Mouse (Mus musculus) kidney, adult 2 months (tissue): ENCODE measurements around the gene Wnt8b. TPM values are rescaled to one million over a fixed set of nuclear protein-coding genes. Genes with fewer than 3 reads are reported as not detected.
"Not testable (repeated sequence)": the region's sequence is repeated elsewhere in the genome, so short reads cannot be mapped to it uniquely, and the experiment has no call there.

Experiments
- DNase-seq: peaks from one replicate; pipeline ENCODE4 v3.0.0; 2021
- H3K27ac ChIP-seq: fragments of 200-500 bp; 2 replicates; pipeline ENCODE4 v1.5.1; 2012; ENCODE audit warnings: low read depth, low read length, control low read depth, inconsistent platforms; ENCODE audit not compliant: insufficient read depth
- H3K27me3 ChIP-seq: fragments of 200-500 bp; replicated peaks from 2 replicates; pipeline ENCODE4 v1.6.1; 2012; ENCODE audit warnings: mild to moderate bottlenecking, moderate library complexity, low read length, inconsistent platforms; ENCODE audit not compliant: control insufficient read depth, insufficient read depth
- H3K36me3 ChIP-seq: fragments of 200-500 bp; 2 replicates; pipeline ENCODE4 v1.6.1; 2012; ENCODE audit warnings: mild to moderate bottlenecking, moderate library complexity, low read length, inconsistent platforms; ENCODE audit not compliant: control insufficient read depth, insufficient read depth
- H3K4me1 ChIP-seq: fragments of 200-500 bp; 2 replicates; pipeline ENCODE4 v1.6.1; 2011; ENCODE audit warnings: low read length; ENCODE audit not compliant: control insufficient read depth, insufficient read depth
- H3K4me3 ChIP-seq: fragments of 200-500 bp; 2 replicates; pipeline ENCODE4 v1.5.1; 2011; ENCODE audit warnings: mild to moderate bottlenecking, low read depth, low read length, control low read depth; ENCODE audit not compliant: insufficient read depth
- CTCF ChIP-seq: fragments of 200-500 bp; conservative IDR thresholded peaks from 2 replicates; pipeline ENCODE4 v1.5.1; 2011; ENCODE audit warnings: low read depth, mild to moderate bottlenecking, control low read depth, low read length, moderate library complexity, mixed read lengths; ENCODE audit not compliant: insufficient read depth, insufficient read length
- POLR2A ChIP-seq: fragments of 200-500 bp; IDR thresholded peaks from one replicate; pipeline ENCODE4 v1.6.1; 2011; ENCODE audit warnings: low read depth, low read length, control low read depth
- WGBS: fragments of 180-500 bp; shearing (Covaris S2); methylation state at CpG from one replicate; pipeline ENCODE4 v1.1.7; 2018; 5-methylcytosine and 5-hydroxymethylcytosine counted together
- polyA plus RNA-seq: library from polyadenylated mRNA; depleted of rRNA; stranded (reverse); fragments of >200 nt; gene quantifications from 2 replicates; pipeline ENCODE4 v1.2.3, GENCODE M21; 2012

Wnt8b gene
- polyA plus RNA-seq, 1 experiment: 0.14 TPM

- Histone ChIP-seq H3K4me3 (no peak overlapping the region), H3K27ac (no peak overlapping the region), H3K4me1 (no peaks in the 10 kb centered on the region), H3K36me3 (no peaks in the 10 kb centered on the region), H3K27me3 (no peaks in the 10 kb centered on the region)
- DNase-seq: no peak
- 67% methylated on average over 5 of the region's 5 CpGs for WGBS
- TF ChIP-seq CTCF (no peak), POLR2A (no peak)
These were observed 32.8 kb upstream of the Wnt8b start for GRCm38 (mm10) chr19:44460441-44460840.

GRCm38 (mm10) chr19:44461500-44461899 is 31.8 kb upstream of the Wnt8b start:
- Histone ChIP-seq H3K36me3 (no peaks in the 10 kb centered on the region), H3K4me3 (no peak overlapping the region), H3K4me1 (peaks cover 4% of the 10 kb centered on the region; the same call in 1 of the 2 replicates), H3K27me3 (no peaks in the 10 kb centered on the region), H3K27ac (no peak overlapping the region)
- TF ChIP-seq POLR2A: no peak
- TF ChIP-seq CTCF: no peak
- 65% methylated on average over 4 of the region's 4 CpGs for WGBS
- no peak for DNase-seq

- H3K4me1 ChIP-seq: peaks cover 5% of the 10 kb centered on the region; the same call in 1 of the 2 replicates
- no peak overlapping the region for H3K27ac ChIP-seq
- no peak overlapping the region for H3K4me3 ChIP-seq
- DNase-seq: no peak
- TF ChIP-seq POLR2A (no peak), CTCF (no peak)
- H3K36me3 ChIP-seq: no peaks in the 10 kb centered on the region
- no peaks in the 10 kb centered on the region for H3K27me3 ChIP-seq
- WGBS: 76% methylated on average over 4 of the region's 4 CpGs
These were observed 31.1 kb upstream of the Wnt8b start for GRCm38 (mm10) chr19:44462141-44462540.

GRCm38 (mm10) chr19:44465960-44466525 is 27.2 kb upstream of the Wnt8b start:
- H3K4me1 ChIP-seq, H3K4me3 ChIP-seq, H3K27me3 ChIP-seq, H3K27ac ChIP-seq, H3K36me3 ChIP-seq: not testable (repeated sequence)
- WGBS: 29% methylated on average over 14 of the region's 14 CpGs
- peak; percentile 72 for DNase-seq

GRCm38 (mm10) chr19:44474158-44474557 is 19.1 kb upstream of the Wnt8b start:
- Histone ChIP-seq H3K4me1 (no peaks in the 10 kb centered on the region), H3K27ac (no peak overlapping the region), H3K4me3 (no peak overlapping the region), H3K36me3 (no peaks in the 10 kb centered on the region), H3K27me3 (no peaks in the 10 kb centered on the region)
- WGBS: 6% methylated on average over 10 of the region's 10 CpGs
- TF ChIP-seq CTCF (peak; percentile 99), POLR2A (no peak)
- DNase-seq: peak; percentile 84

- Histone ChIP-seq H3K27me3 (no peaks in the 10 kb centered on the region), H3K4me3 (no peak overlapping the region), H3K36me3 (no peaks in the 10 kb centered on the region), H3K27ac (no peak overlapping the region), H3K4me1 (no peaks in the 10 kb centered on the region)
- no peak for DNase-seq
- WGBS: 81% methylated on average over 6 of the region's 6 CpGs
- TF ChIP-seq CTCF (no peak), POLR2A (no peak)
These were observed 18.0 kb upstream of the Wnt8b start for GRCm38 (mm10) chr19:44475268-44475667.

- H3K4me1 ChIP-seq: no peaks in the 10 kb centered on the region
- no peak overlapping the region for H3K4me3 ChIP-seq
- DNase-seq: peak; percentile 25
- 54% methylated on average over 3 of the region's 3 CpGs for WGBS
- H3K36me3 ChIP-seq: no peaks in the 10 kb centered on the region
- TF ChIP-seq POLR2A (no peak), CTCF (no peak)
- H3K27ac ChIP-seq: no peak overlapping the region
- no peaks in the 10 kb centered on the region for H3K27me3 ChIP-seq
These were observed 16.7 kb upstream of the Wnt8b start for GRCm38 (mm10) chr19:44476541-44476940.
